Comparison of ENCODE assay signal across 13 mouse cellular contexts in the genomic region with DNA sequence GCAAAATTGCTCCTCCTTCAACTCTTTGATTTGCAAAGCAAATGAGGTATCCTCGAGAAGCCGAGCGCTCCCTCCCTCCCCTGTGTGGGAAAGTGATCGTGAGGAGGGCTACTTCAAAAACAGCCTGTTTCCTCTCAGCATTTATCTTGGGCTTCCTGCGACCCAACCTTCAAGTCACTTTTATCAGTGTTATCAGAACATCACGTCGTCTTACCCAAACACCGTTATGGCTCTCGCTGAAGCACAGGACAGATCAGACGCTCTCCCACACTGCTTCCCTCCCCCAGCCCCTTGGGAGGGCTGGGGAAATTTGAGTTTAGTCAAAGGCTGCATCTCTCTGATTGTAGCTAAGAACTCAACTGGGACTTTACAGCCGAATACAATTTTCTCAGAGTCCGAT. TPM values are rescaled to one million over a fixed set of nuclear protein-coding genes. Genes with fewer than 3 reads are reported as not detected.
DNase-seq lines count a peak whose midpoint lies in the region; ATAC-seq and TF ChIP-seq lines count a peak whose summit lies in the region.
"Had no signal": no experiment of that assay in that cellular context is flagged by ENCODE, and none has a peak within 500 bp of the region (broad histone marks: within the 10 kb centered on the region; RNA-seq: fewer than 3 reads in every experiment).

No protein-coding gene starts in this region.

- H3K79me2 ChIP-seq in MEL (ENCODE audit: control insufficient read depth, insufficient read depth, low read length, poor library complexity): no peaks in the 10 kb centered on the region

- 0 out of 2 replicates have a peak overlapping the region, but pooled peaks have one; percentile 1 for H3K4me2 ChIP-seq in kidney, embryonic 14.5 days (replicated peaks; ENCODE audit: low read depth, low read length)
- peak overlapping the region; percentile 45 for H3K4me2 ChIP-seq in liver, embryonic 14.5 days (ENCODE audit: low read depth)
- H3K4me2 ChIP-seq: embryonic facial prominence, embryonic 15.5 days had no signal

- no peak overlapping the region for H3K4me3 ChIP-seq in kidney, embryonic 14.5 days (ENCODE audit: low read length)
- peak overlapping the region; percentile 21 to 28 for H3K4me3 ChIP-seq in MEL (ENCODE audit: control insufficient read depth in 1 of 2, insufficient read depth in 1 of 2, low read depth in 2 of 2, low read length in 2 of 2)
- no peak overlapping the region for H3K4me3 ChIP-seq in liver, embryonic 14.5 days (ENCODE audit: insufficient read depth in 1 of 2, low read depth in 2 of 2, low read length in 2 of 2)
- H3K4me3 ChIP-seq in limb, embryonic 10.5 days: no peak overlapping the region
- H3K4me3 ChIP-seq: embryonic facial prominence, embryonic 15.5 days had no signal

- H3K9me3 ChIP-seq in kidney, embryonic 14.5 days (ENCODE audit: control insufficient read depth, low read length): no peaks in the 10 kb centered on the region
- H3K9me3 ChIP-seq in MEL (replicated peaks; ENCODE audit: insufficient read depth, low read length): no peaks in the 10 kb centered on the region
- no peaks in the 10 kb centered on the region for H3K9me3 ChIP-seq in liver, embryonic 14.5 days (ENCODE audit: control insufficient read depth, low read length)
- no peaks in the 10 kb centered on the region for H3K9me3 ChIP-seq in limb, embryonic 10.5 days (replicated peaks)
- H3K9me3 ChIP-seq: embryonic facial prominence, embryonic 15.5 days had no signal

- 0 out of 2 replicates have a peak, but pooled peaks cover 3% of the 10 kb centered on the region for H3K4me1 ChIP-seq in kidney, embryonic 14.5 days (ENCODE audit: control insufficient read depth, insufficient read depth, low read length)
- H3K4me1 ChIP-seq in MEL (ENCODE audit: control insufficient read depth in 1 of 2, insufficient read depth in 2 of 2, low read length in 2 of 2): peaks cover 29% of the 10 kb centered on the region in 2 experiments
- H3K4me1 ChIP-seq in liver, embryonic 14.5 days (replicated peaks; ENCODE audit: control insufficient read depth in 2 of 2, insufficient read depth in 2 of 2, low read length in 1 of 2): peaks cover 3 to 28% of the 10 kb centered on the region in 2 experiments
- peaks cover 9% of the 10 kb centered on the region; the same call in 1 of the 2 replicates for H3K4me1 ChIP-seq in limb, embryonic 10.5 days
- H3K4me1 ChIP-seq: embryonic facial prominence, embryonic 15.5 days had no signal

- TF ChIP-seq CTCF in MEL (IDR thresholded peaks at IDR 0.05 in 2 of 3, conservative IDR thresholded peaks at IDR 0.05 in 1 of 3; ENCODE audit: control insufficient read depth in 1 of 3, insufficient read depth in 1 of 3, low read depth in 2 of 3, low read length in 3 of 3, poor library complexity in 1 of 3, severe bottlenecking in 1 of 3): no peak
- TF ChIP-seq CTCF in liver, embryonic 14.5 days (IDR thresholded peaks at IDR 0.05; ENCODE audit: low read depth): no peak

- no peak for TF ChIP-seq POLR2A in MEL (IDR thresholded peaks at IDR 0.05; ENCODE audit: control insufficient read depth in 1 of 2, insufficient read depth in 1 of 2, low read depth in 1 of 2, low read length in 2 of 2, poor library complexity in 1 of 2)

- H3K27ac ChIP-seq in kidney, embryonic 14.5 days (ENCODE audit: low read depth, low read length): no peak overlapping the region
- H3K27ac ChIP-seq in MEL (ENCODE audit: control insufficient read depth, low read depth, low read length): peak overlapping the region; percentile 75
- H3K27ac ChIP-seq in liver, embryonic 14.5 days: no peak overlapping the region
- no peak overlapping the region for H3K27ac ChIP-seq in limb, embryonic 10.5 days
- H3K27ac ChIP-seq: embryonic facial prominence, embryonic 15.5 days had no signal

- DNase-seq in embryo, embryonic 11 days: peak; percentile 28
- DNase-seq in embryo, embryonic 9.5 days (ENCODE audit: extremely low spot score): no peak
- DNase-seq in kidney, adult 9 months: no peak
- peak; percentile 84 for DNase-seq in MEL (ENCODE audit: low read depth, low spot score)
- no peak for DNase-seq in liver, embryonic 14.5 days (ENCODE audit: low read depth in 3 of 3, low spot score in 3 of 3)
- DNase-seq in adrenal gland, adult 2 months: no peak
- DNase-seq in limb, embryonic 10.5 days (ENCODE audit: low spot score): no peak
- DNase-seq: kidney, postnatal 36 days; right cerebral cortex, postnatal 25 days had no signal

- H3K9ac ChIP-seq in kidney, embryonic 14.5 days (ENCODE audit: low read depth, low read length): no peak overlapping the region
- peak overlapping the region; percentile 35 for H3K9ac ChIP-seq in MEL (ENCODE audit: control insufficient read depth, low read depth, low read length, poor library complexity, severe bottlenecking)
- no peak overlapping the region for H3K9ac ChIP-seq in liver, embryonic 14.5 days (replicated peaks)
- H3K9ac ChIP-seq: embryonic facial prominence, embryonic 15.5 days had no signal

- TF ChIP-seq EP300 in MEL (IDR thresholded peaks at IDR 0.05; ENCODE audit: low read depth in 1 of 2, low read length in 2 of 2): peak; percentile 80 to 84
- 0 out of 2 replicates have a peak, but pooled peaks have one; percentile 9 for TF ChIP-seq EP300 in liver, embryonic 14.5 days (IDR thresholded peaks at IDR 0.05; ENCODE audit: low read depth)

- no peaks in the 10 kb centered on the region for H3K27me3 ChIP-seq in kidney, embryonic 14.5 days (ENCODE audit: control insufficient read depth, insufficient read depth, low read length)
- no peaks in the 10 kb centered on the region for H3K27me3 ChIP-seq in MEL (ENCODE audit: control insufficient read depth in 1 of 2, insufficient read depth in 2 of 2, low read length in 2 of 2)
- H3K27me3 ChIP-seq in liver, embryonic 14.5 days (ENCODE audit: control insufficient read depth, insufficient read depth, low read length): no peaks in the 10 kb centered on the region
- H3K27me3 ChIP-seq in limb, embryonic 10.5 days (ENCODE audit: low read depth, poor library complexity, severe bottlenecking): no peaks in the 10 kb centered on the region
- H3K27me3 ChIP-seq: embryonic facial prominence, embryonic 15.5 days had no signal

- ATAC-seq in kidney, embryonic 14.5 days (ENCODE audit: low FRiP score, low TSS enrichment): no peak
- ATAC-seq in liver, embryonic 14.5 days (ENCODE audit: insufficient read depth): peak; percentile 15; the same call in 1 of the 2 replicates

- H3K36me3 ChIP-seq in kidney, embryonic 14.5 days (ENCODE audit: control insufficient read depth, insufficient read depth, low read length): peaks cover 9% of the 10 kb centered on the region; the same call in 1 of the 2 replicates
- H3K36me3 ChIP-seq in MEL (ENCODE audit: control insufficient read depth in 1 of 2, insufficient read depth in 2 of 2, low read length in 2 of 2): peaks cover 0 to 19% of the 10 kb centered on the region in 2 experiments; a peak in 2 of 4 replicates
- H3K36me3 ChIP-seq in liver, embryonic 14.5 days (replicated peaks; ENCODE audit: control insufficient read depth, insufficient read depth, low read depth): no peaks in the 10 kb centered on the region
- H3K36me3 ChIP-seq in limb, embryonic 10.5 days: peaks cover 13% of the 10 kb centered on the region

- no peak for TF ChIP-seq RAD21 in MEL (IDR thresholded peaks at IDR 0.05; ENCODE audit: low read depth, low read length)

- WGBS in kidney, embryonic 14.5 days: 6% methylated on average over 12 of the region's 12 CpGs
- WGBS in liver, embryonic 14.5 days (ENCODE audit: insufficient replicate concordance): under 1% methylated on average over 12 of the region's 12 CpGs
- whole genome bisulfite sequencing in limb, embryonic 10.5 days: 8% methylated on average over 12 of the region's 12 CpGs

TF ChIP-seq in MEL, 35 proteins besides CTCF, POLR2A, EP300 and RAD21 (continues in another document):
- TF ChIP-seq GABPA (IDR thresholded peaks at IDR 0.05; ENCODE audit: low read depth, low read length) (no peak), MAFK (IDR thresholded peaks at IDR 0.05; ENCODE audit: borderline replicate concordance, low read depth, low read length) (peak; percentile 11; the same call in 1 of the 2 replicates), TCF12 (IDR thresholded peaks at IDR 0.05; ENCODE audit: low read depth, low read length) (peak; percentile 78), SIN3A (IDR thresholded peaks at IDR 0.05; ENCODE audit: low read length) (peak; percentile 63; the same call in 1 of the 2 replicates), CHD2 (IDR thresholded peaks at IDR 0.05; ENCODE audit: low read length) (no peak; the same call in 1 of the 2 replicates)

RNA-seq across cellular contexts. Expression of gene Il4, which starts 12.9 kb away (rescaled TPM):
- polyA plus RNA-seq in kidney, embryonic 14.5 days (2014; fragmentation: Nextera tagmentation; extraction: Ambion mirVana): 1.3 and 1.5 TPM in 2 replicates
- total RNA-seq in MEL (2012; rRNA removed): 9.4 and 10.4 TPM in 2 replicates
- 1 to 10 TPM in 1 of 2 experiments, not detected in 1; 4.3 TPM for polyA plus RNA-seq in MEL (2012; ENCODE audit: insufficient read depth in 1 of 2, insufficient read length in 2 of 2, low read depth in 1 of 2, low replicate concordance in 2 of 2, missing spikeins in 1 of 2)
- 0.26 and 0.27 TPM in 2 replicates for polyA plus RNA-seq in liver, embryonic 14.5 days (2012; rRNA removed)
- 0.61 and 0.73 TPM in 2 replicates for polyA plus RNA-seq in liver, embryonic 14.5 days (2014; fragmentation: Nextera tagmentation; extraction: Ambion mirVana)
- total RNA-seq in adrenal gland, adult 2 months (2021): not detected
- not detected in 2 replicates for polyA plus RNA-seq in adrenal gland, adult 2 months (2012; rRNA removed)
- 0.40 and 0.58 TPM in 2 replicates for polyA plus RNA-seq in limb, embryonic 10.5 days (2016; fragmentation: Nextera tagmentation; extraction: Ambion mirVana)
- total RNA-seq: heart, postnatal 25 days had no signal

RNA-seq across cellular contexts. Expression of gene Il13, which starts 28.9 kb away (rescaled TPM):
- polyA plus RNA-seq in kidney, embryonic 14.5 days (2014; fragmentation: Nextera tagmentation; extraction: Ambion mirVana): not detected in 2 replicates
- not detected in 2 replicates for total RNA-seq in MEL (2012; rRNA removed)
- polyA plus RNA-seq in MEL (2012; ENCODE audit: insufficient read depth in 1 of 2, insufficient read length in 2 of 2, low read depth in 1 of 2, low replicate concordance in 2 of 2, missing spikeins in 1 of 2): not detected
- 0.04 TPM in 1 of 2 replicates, not detected in the other for polyA plus RNA-seq in liver, embryonic 14.5 days (2012; rRNA removed)
- polyA plus RNA-seq in liver, embryonic 14.5 days (2014; fragmentation: Nextera tagmentation; extraction: Ambion mirVana): not detected in 2 replicates
- total RNA-seq in adrenal gland, adult 2 months (2021): not detected
- polyA plus RNA-seq in adrenal gland, adult 2 months (2012; rRNA removed): not detected in 2 replicates
- polyA plus RNA-seq in limb, embryonic 10.5 days (2016; fragmentation: Nextera tagmentation; extraction: Ambion mirVana): not detected in 2 replicates
- total RNA-seq: heart, postnatal 25 days had no signal
- polyA plus RNA-seq: embryonic facial prominence, embryonic 15.5 days; limb, embryonic 11.5 days had no signal

RNA-seq across cellular contexts. Expression of gene Kif3a, which starts 38.4 kb away (rescaled TPM):
- polyA plus RNA-seq in kidney, embryonic 14.5 days (2014; fragmentation: Nextera tagmentation; extraction: Ambion mirVana): 65.3 and 71.0 TPM in 2 replicates
- total RNA-seq in MEL (2012; rRNA removed): 13.6 and 14.2 TPM in 2 replicates
- polyA plus RNA-seq in MEL (2012; ENCODE audit: insufficient read depth in 1 of 2, insufficient read length in 2 of 2, low read depth in 1 of 2, low replicate concordance in 2 of 2, missing spikeins in 1 of 2): 10 to 100 TPM; 17.1 to 88.3 TPM
- 2.1 and 3.3 TPM in 2 replicates for polyA plus RNA-seq in liver, embryonic 14.5 days (2012; rRNA removed)
- polyA plus RNA-seq in liver, embryonic 14.5 days (2014; fragmentation: Nextera tagmentation; extraction: Ambion mirVana): 6.4 and 7.7 TPM in 2 replicates
- 10 to 100 TPM; 23.0 to 29.8 TPM for total RNA-seq in adrenal gland, adult 2 months (2021)
- 3.1 and 3.6 TPM in 2 replicates for polyA plus RNA-seq in adrenal gland, adult 2 months (2012; rRNA removed)
- polyA plus RNA-seq in limb, embryonic 10.5 days (2016; fragmentation: Nextera tagmentation; extraction: Ambion mirVana): 52.0 and 69.4 TPM in 2 replicates

Comparison
In these comparisons a context has a peak if more than half of its experiments do, and no peak if none do; other contexts are left out.
1. DNase-seq: peak in embryo, embryonic 11 days (single experiment) and MEL (single experiment); none in embryo, embryonic 9.5 days (single experiment), kidney, adult 9 months (single experiment), liver, embryonic 14.5 days (0 of 3), adrenal gland, adult 2 months (single experiment) and limb, embryonic 10.5 days (single experiment).
2. H3K4me3 ChIP-seq: peak in MEL (2 of 2); none in kidney, embryonic 14.5 days (single experiment), liver, embryonic 14.5 days (0 of 2) and limb, embryonic 10.5 days (single experiment).